8 mouse cellular contexts compared by ENCODE assay signal in genomic region chr10:40177323-40177962, GRCm38 (mm10). TPM values are rescaled to one million over a fixed set of nuclear protein-coding genes. Genes with fewer than 3 reads are reported as not detected.
DNase-seq lines count a peak whose midpoint lies in the region; ATAC-seq lines count a peak whose summit lies in the region.

No protein-coding gene starts in this region.

- ATAC-seq in erythroid progenitor cell, adult 5-6 weeks (replicated peaks; ENCODE audit: low FRiP score, poor library complexity, severe bottlenecking) = peak; percentile 69
- peak; percentile 72 for ATAC-seq in megakaryocyte progenitor cell, adult 5-6 weeks (replicated peaks; ENCODE audit: poor library complexity)

- DNase-seq in frontal cortex, postnatal 10 days (ENCODE audit: low spot score in 2 of 2) = peak; percentile 12 to 22
- DNase-seq in frontal cortex, adult 2 months (ENCODE audit: extremely low spot score in 1 of 2, low spot score in 1 of 2) = no peak
- peak; percentile 35 to 49 for DNase-seq in CD8-positive naive resting alpha-beta T cell, adult 2 months (ENCODE audit: low read depth in 2 of 2, low spot score in 2 of 2)
- peak; percentile 53 for DNase-seq in large intestine, adult 2 months (ENCODE audit: low read depth, low spot score)
- no peak for DNase-seq in MN1 (ENCODE audit: low spot score)
- no peak for DNase-seq in urinary bladder, postnatal 4 days (ENCODE audit: low spot score in 2 of 2)

- 10% methylated on average over 6 of the region's 6 CpGs for WGBS in large intestine, adult 2 months

RNA-seq across cellular contexts. Expression of gene Slc16a10, which starts 35.4 kb away (rescaled TPM):
- 2.6 and 3.0 TPM in 2 replicates for polyA plus RNA-seq in frontal cortex, adult 2 months (2012; rRNA removed)
- 431 and 444 TPM in 2 replicates for total RNA-seq in erythroid progenitor cell, adult 5-6 weeks (2015; ENCODE audit: low replicate concordance)
- total RNA-seq in erythroid progenitor cell, adult 5-6 weeks (2017; ENCODE audit: low replicate concordance) = 329 and 368 TPM in 2 replicates
- polyA plus RNA-seq in large intestine, adult 2 months (2012; rRNA removed) = 32.4 and 108 TPM in 2 replicates
- 39.2 and 40.8 TPM in 2 replicates for total RNA-seq in megakaryocyte progenitor cell, adult 5-6 weeks (2015)
- 23.9 and 24.4 TPM in 2 replicates for total RNA-seq in megakaryocyte progenitor cell, adult 5-6 weeks (2017)

Comparison
In these comparisons a context has a peak if more than half of its experiments do, and no peak if none do; other contexts are left out.
1. DNase-seq: peak in frontal cortex, postnatal 10 days (2 of 2), CD8-positive naive resting alpha-beta T cell, adult 2 months (2 of 2) and large intestine, adult 2 months (single experiment); none in frontal cortex, adult 2 months (0 of 2), MN1 (single experiment) and urinary bladder, postnatal 4 days (0 of 2).
2. RNA of gene Slc16a10, which starts 35.4 kb away (total RNA-seq): 329 to 444 TPM in erythroid progenitor cell, adult 5-6 weeks; 23.9 to 40.8 TPM in megakaryocyte progenitor cell, adult 5-6 weeks; every median in the first group is over 4 times any median in the second.